Mouse (Mus musculus): Measurements from ENCODE around the gene Kctd7.

GRCm38 (mm10) chr5:130097837-130098236 is 46.8 kb upstream of the Kctd7 start:
- TF ChIP-seq CTCF (IDR thresholded peaks at IDR 0.05; ENCODE audit: insufficient read depth, low read length) = no peak
- TF ChIP-seq POLR2A (IDR thresholded peaks at IDR 0.05; ENCODE audit: borderline replicate concordance, extremely low read depth, low read depth, low read length) = no peak
